Mouse (Mus musculus): ENCODE results near the gene Nr1i3.

Nr1i3 gene

DNA sequence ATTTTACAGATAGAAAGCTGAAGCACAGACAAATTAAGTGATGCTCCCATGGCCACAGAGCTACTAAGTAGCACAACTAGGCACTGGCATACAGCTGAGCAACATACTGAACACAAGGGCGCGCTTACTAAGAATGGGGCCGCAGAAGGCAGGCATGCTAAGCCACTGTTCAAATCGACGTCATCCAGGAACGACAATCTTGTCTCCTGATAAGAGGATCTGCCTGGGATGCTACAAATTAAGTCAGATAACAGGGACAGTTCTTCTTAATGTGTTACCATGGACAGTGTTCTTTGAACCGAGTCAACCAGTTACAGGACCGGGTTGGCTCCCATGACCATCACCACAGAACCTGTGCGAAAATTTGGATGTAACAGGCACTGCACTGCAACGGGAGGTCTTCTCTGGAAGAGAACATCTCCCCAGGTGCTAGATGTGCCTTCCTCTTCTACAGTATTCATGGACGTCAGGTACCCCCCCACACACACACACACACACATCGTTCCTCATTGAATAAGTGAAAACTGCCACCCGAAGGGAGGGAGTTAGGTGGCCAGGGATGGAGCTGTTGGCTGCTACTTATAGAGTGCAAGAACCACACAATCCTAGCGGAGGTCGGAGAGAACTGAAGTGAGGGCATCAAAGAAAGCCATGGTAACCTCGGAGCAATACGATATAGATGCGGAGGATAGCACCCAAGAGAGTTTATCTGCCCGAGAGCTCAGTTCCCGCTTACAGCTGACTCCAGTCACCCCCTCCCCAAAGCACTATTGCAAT is 18.5 kb upstream of the Nr1i3 start:
- in situ Hi-C loops (cut with MboI) = no loop called here

- in situ Hi-C loops (cut with MboI) = no loop called here
Measured at GRCm38 (mm10) chr1:171195887-171196397, 17.8 kb upstream of the Nr1i3 start, which contains the start of gene Pcp4l1. TSS of gene Pcp4l1 (minus strand) at chr1:171196268.

- in situ Hi-C loops (cut with MboI) = no loop called here
Measured at GRCm38 (mm10) chr1:171199532-171199931, 14.2 kb upstream of the Nr1i3 start.

- in situ Hi-C loops (cut with MboI) = no loop called here
Measured at GRCm38 (mm10) chr1:171200769-171201168, 13.0 kb upstream of the Nr1i3 start.

DNA sequence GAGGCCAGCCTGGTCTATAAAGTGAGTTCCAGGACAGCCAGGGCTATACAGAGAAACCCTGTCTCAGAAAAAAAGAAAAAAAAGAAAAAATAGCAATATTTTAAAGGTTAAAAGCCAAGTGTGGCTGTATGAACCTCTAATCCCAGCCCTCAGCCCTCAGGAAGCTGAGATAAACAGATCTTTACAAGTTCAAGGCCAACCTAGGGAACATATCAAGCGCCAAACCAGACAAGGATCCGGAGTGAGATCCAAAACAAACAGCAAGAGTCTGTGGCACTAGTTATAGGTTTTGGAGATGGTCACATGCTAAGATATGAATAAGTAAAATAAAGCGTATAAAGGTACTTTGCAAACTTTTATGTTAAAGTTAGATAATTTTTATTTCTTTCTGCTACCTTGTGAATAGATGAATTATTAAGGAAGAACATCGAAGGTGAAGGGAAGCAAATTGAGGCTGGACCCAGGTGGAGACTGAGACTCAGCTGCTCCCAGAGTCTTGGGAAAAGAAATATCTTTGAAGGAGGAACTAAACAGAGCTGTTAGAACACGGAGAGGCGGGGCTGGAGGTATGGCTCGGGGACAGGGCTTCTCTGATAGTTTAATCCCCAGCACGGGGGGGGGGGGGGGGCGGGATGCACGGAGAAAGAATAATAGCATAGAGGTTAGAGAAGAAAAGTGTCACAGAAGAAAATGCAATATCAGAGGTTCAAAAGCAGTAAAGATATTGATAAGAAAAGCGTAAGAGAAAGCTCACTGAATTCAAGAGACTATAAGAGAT is 10.1 kb upstream of the Nr1i3 start:
- in situ Hi-C loops (cut with MboI) = no loop called here

- in situ Hi-C loops (cut with MboI) = no loop called here
Measured at GRCm38 (mm10) chr1:171204249-171204644, 9.5 kb upstream of the Nr1i3 start.

GRCm38 (mm10) chr1:171205704-171206493 is 7.9 kb upstream of the Nr1i3 start:
- in situ Hi-C loops (cut with MboI) = no loop called here

GRCm38 (mm10) chr1:171209409-171209808 is 4.4 kb upstream of the Nr1i3 start:
- in situ Hi-C loops (cut with MboI) = no loop called here

DNA sequence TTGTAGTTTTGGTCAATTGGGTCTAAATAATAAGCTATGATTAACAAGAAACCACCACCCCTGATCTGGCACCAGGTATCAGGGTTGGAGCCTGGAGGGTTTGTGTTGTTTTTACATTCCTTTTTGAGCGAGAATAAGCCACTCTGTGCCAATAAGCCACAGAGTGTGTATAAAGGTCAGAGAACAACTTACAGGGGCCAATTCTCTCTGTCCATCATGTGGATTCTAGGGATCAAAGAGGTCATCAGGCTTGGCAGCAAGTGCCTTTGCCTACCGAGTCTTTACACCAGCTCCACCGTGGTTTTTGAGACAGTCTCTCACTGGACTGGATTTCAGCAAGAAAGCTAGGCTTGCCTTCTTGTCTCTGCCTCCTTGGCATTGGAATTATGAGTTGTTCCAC is 916 bp upstream of the Nr1i3 start:
- in situ Hi-C loops (cut with MboI) = loop anchor here (5.0 kb wide), 1 partner anchor 86 kb away; no protein-coding TSS in a partner anchor

DNA sequence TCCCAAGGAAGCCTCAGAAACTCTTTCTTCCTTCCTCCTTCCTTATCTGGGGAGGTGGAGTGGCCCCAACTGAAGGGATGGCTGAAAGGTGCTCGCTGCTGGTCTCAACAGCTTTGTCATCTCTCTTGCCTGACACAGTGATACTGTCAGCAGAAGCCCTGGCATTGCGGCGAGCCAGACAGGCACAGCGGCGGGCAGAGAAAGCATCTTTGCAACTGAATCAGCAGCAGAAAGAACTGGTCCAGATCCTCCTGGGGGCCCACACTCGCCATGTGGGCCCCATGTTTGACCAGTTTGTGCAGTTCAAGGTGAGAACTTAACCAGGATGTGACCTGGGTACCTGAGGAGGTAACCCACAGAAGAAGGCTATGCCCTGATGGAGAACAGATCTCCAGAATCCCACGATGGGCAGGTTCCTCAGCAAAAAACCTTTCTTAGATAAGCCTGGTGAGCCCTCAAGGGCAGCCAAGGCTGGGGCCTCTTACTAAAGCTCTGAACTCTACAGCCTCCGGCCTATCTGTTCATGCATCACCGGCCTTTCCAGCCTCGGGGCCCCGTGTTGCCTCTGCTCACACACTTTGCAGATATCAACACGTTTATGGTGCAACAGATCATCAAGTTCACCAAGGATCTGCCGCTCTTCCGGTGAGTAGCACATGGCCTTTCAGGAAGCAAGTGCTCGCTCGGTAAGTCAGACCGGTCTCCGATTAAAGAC is 2.6 kb downstream of the Nr1i3 start:
- in situ Hi-C loops (cut with MboI) = no loop called here

DNA sequence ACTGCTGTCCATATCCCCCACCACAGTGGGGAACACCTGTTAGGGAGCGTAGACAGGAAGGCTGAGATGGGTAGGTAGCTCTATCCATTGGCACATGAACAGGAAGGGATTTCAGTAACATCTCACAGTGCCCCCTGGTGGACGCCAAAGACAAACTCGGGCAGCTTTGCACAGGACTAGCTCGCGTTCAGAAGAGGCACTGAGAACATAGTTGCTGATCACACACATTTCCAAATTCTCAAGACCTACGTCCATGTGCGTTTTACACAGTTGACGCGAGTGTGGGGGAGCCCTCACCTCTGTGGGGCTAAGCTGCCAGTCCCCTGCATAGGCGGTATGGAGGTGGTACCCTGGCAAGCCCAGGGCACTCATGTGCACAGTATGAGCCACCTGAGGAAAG is 7.1 kb downstream of the Nr1i3 start:
- in situ Hi-C loops (cut with MboI) = loop anchor here (10.0 kb wide), 1 partner anchor 326 kb away; no protein-coding TSS in a partner anchor

- in situ Hi-C loops (cut with MboI) = loop anchor here (10.0 kb wide), 1 partner anchor 327 kb away; no protein-coding TSS in a partner anchor
Measured at GRCm38 (mm10) chr1:171221281-171222193, 7.8 kb downstream of the Nr1i3 start.

- in situ Hi-C loops (cut with MboI) = loop anchor here (10.0 kb wide), 1 partner anchor 328 kb away; no protein-coding TSS in a partner anchor
Measured at GRCm38 (mm10) chr1:171222238-171223155, 8.7 kb downstream of the Nr1i3 start, which contains the start of gene Tomm40l. TSS of gene Tomm40l (minus strand) at chr1:171222514.

DNA sequence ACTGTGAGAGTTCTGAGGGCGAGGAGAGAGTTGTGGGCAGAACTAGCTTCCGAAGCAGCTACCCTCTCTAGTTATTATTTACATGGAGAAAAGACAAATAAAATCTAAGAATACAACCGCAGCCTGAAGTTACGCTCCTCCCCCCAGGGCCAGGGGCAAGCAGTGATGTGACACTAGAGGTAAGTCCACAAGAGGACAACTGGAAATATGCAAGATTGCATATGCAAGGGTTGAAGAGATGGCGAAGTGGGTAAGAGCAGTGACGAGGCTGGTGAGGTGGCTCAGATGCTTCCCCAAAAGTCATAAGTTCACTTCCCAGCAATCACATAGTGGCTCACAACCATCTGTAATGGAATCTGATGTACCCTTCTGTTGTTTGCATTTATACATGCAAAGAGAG is 9.4 kb downstream of the Nr1i3 start:
- in situ Hi-C loops (cut with MboI) = loop anchor here (10.0 kb wide), 1 partner anchor 328 kb away; no protein-coding TSS in a partner anchor

DNA sequence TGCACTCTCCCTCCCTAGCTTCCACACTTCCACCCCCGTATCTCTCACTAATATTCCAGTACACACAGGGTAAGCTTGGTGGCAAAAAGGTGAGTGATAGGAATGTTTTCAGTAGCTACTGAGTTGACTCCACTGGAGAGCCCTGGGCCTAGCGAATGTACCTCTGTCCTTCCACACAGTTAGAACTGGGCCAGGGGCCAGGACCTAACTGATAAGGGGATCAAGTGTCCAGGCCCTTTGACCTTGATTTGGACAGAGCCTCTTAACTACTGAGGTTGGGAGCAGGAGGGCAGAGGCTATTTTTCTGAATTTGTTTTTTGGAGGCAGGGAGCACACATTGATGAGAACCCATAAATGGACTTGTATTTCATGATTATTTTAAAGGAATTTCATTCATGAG is 10.0 kb downstream of the Nr1i3 start:
- in situ Hi-C loops (cut with MboI) = loop anchor here (10.0 kb wide), 1 partner anchor 329 kb away; no protein-coding TSS in a partner anchor

- in situ Hi-C loops (cut with MboI) = loop anchor here (10.0 kb wide), 1 partner anchor 330 kb away; no protein-coding TSS in a partner anchor
Measured at GRCm38 (mm10) chr1:171224857-171225256, 11.1 kb downstream of the Nr1i3 start, which contains the start of gene Apoa2. TSS of gene Apoa2 (plus strand) at chr1:171225054.

GRCm38 (mm10) chr1:171226780-171227179 is 13.0 kb downstream of the Nr1i3 start:
- in situ Hi-C loops (cut with MboI) = loop anchor here (10.0 kb wide), 1 partner anchor 332 kb away; no protein-coding TSS in a partner anchor

DNA sequence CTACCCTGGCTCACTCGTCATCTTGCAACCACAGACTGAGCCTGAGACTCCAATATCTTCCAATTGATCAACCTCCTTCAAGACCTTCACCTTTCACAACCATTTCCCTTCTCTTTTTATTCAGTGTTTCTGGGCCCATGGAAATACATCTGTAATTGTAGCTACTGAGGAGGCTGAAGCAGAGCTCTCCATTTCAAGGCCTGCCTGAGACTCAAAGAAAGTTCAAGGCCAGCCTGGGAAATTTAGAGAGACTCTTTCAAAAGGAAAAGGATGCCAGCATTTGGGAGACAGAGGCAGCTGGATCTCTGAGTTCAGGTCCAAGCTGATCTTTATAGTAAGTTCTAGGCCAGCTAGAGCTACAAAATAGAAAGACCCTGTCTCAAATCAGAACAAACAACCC is 14.1 kb downstream of the Nr1i3 start:
- in situ Hi-C loops (cut with MboI) = loop anchor here (10.0 kb wide), 1 partner anchor 333 kb away; no protein-coding TSS in a partner anchor
